Mouse (Mus musculus) heart, embryonic 15.5 days (tissue): ENCODE results near the gene Antxr1. TPM values are rescaled to one million over a fixed set of nuclear protein-coding genes. Genes with fewer than 3 reads are reported as not detected.

ENCODE experiments used
- ATAC-seq: fragments of 200-750 bp; cut with Nextera tagmentation; replicated peaks from 2 replicates; pipeline ENCODE4 v1.8.0; 2017; ENCODE audit warnings: low read depth, moderate TSS enrichment; ENCODE audit not compliant: insufficient number of reproducible peaks, insufficient read depth, low FRiP score
- H3K27ac ChIP-seq: fragments of 300-500 bp; sonication (generic); 2 replicates; pipeline ENCODE4 v1.5.1; 2015; ENCODE audit warnings: mild to moderate bottlenecking, inconsistent platforms
- H3K27me3 ChIP-seq: fragments of 300-500 bp; sonication (generic); 2 replicates; pipeline ENCODE4 v1.6.1; 2015; ENCODE audit warnings: inconsistent platforms
- H3K36me3 ChIP-seq: fragments of 300-500 bp; sonication (generic); 2 replicates; pipeline ENCODE4 v1.6.1; 2015; ENCODE audit warnings: mild to moderate bottlenecking, inconsistent platforms
- H3K4me1 ChIP-seq: fragments of 300-500 bp; sonication (generic); replicated peaks from 2 replicates; pipeline ENCODE4 v1.6.1; 2015; ENCODE audit warnings: inconsistent platforms
- H3K4me2 ChIP-seq: fragments of 300-500 bp; sonication (generic); 2 replicates; pipeline ENCODE4 v1.6.1; 2015; ENCODE audit warnings: inconsistent platforms, mild to moderate bottlenecking, moderate library complexity
- H3K4me3 ChIP-seq: fragments of 300-500 bp; sonication (generic); 2 replicates; pipeline ENCODE4 v1.5.1; 2015; ENCODE audit warnings: mild to moderate bottlenecking, inconsistent platforms
- H3K9ac ChIP-seq: fragments of 300-500 bp; sonication (generic); 2 replicates; pipeline ENCODE4 v1.6.1; 2015; ENCODE audit warnings: mild to moderate bottlenecking, inconsistent platforms
- H3K9me3 ChIP-seq: fragments of 300-500 bp; sonication (generic); replicated peaks from 2 replicates; pipeline ENCODE4 v1.6.1; 2016; ENCODE audit warnings: inconsistent platforms
- WGBS: fragments of 180-500 bp; shearing (Covaris S2); methylation state at CpG from one replicate; pipeline ENCODE4 v1.1.7; 2015; ENCODE audit warnings: mixed read lengths; 5-methylcytosine and 5-hydroxymethylcytosine counted together
- polyA plus RNA-seq: library from polyadenylated mRNA; unstranded; fragments of >200 nt; fragmentation: Nextera tagmentation; extraction: Ambion mirVana; gene quantifications from 2 replicates; pipeline ENCODE4 v1.2.1, GENCODE M21; 2015

The Antxr1 gene
- polyA plus RNA-seq, 1 experiment from 2014 or later = 5.0 TPM

DNA sequence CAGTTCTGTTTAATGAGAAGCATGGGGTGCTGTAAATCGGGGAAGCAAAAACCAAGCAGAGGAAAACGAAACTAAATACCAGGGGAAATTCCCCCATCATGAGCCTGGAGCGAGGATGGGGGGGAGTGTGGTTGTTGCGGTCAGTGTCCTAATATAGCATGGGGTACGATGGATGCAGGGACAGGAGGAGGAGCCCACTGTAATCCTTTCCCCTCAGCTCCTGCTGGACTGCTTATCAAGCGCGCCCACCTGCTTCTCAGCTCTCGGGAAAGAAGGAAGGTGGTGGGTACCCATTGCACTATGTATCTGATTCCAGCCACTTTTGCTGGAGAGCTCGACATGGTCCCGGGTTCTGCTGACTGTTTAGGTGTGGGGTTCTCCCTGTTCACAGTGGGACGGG is 151.6 kb downstream of the Antxr1 start:
- 52% methylated on average over 11 of the region's 11 CpGs for WGBS
- H3K9ac ChIP-seq = no peak overlapping the region
- 0 out of 2 replicates have a peak, but pooled peaks have one; percentile 39 for ATAC-seq
- H3K4me3 ChIP-seq = no peak overlapping the region
- H3K27me3 ChIP-seq = no peaks in the 10 kb centered on the region
- H3K9me3 ChIP-seq = no peaks in the 10 kb centered on the region
- no peaks in the 10 kb centered on the region; the same call in 1 of the 2 replicates for H3K36me3 ChIP-seq
- H3K27ac ChIP-seq = peak overlapping the region; percentile 88
- H3K4me1 ChIP-seq = peaks cover 40% of the 10 kb centered on the region
- H3K4me2 ChIP-seq = peak overlapping the region; percentile 24

GRCm38 (mm10) chr6:87183159-87183558 is 152.5 kb downstream of the Antxr1 start:
- WGBS = 40% methylated on average over 8 of the region's 8 CpGs
- Histone ChIP-seq H3K27ac (peak overlapping the region; percentile 88), H3K36me3 (no peaks in the 10 kb centered on the region; the same call in 1 of the 2 replicates), H3K27me3 (no peaks in the 10 kb centered on the region), H3K4me1 (peaks cover 40% of the 10 kb centered on the region), H3K9me3 (no peaks in the 10 kb centered on the region), H3K9ac (no peak overlapping the region), H3K4me2 (no peak overlapping the region), H3K4me3 (no peak overlapping the region)
- ATAC-seq = peak; percentile 67

DNA sequence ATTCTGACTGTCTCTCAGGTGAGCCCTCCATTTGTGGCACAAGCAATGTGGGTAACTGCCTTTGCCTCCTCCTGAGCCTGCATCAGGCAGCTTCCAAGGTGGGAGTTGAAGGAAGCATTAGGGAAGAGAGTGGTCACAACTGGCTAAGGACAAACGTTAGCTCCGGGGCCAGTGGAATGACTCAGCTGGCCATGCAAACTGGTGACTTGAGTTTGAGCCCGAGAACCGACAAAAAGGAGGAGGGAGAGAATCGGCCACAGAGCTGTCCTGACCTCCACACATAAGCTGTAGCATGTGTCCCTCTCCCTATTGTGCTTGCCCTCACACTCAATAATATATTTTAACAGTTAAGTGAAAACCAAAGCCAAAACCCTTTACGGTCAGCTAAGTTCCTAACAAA is 152.9 kb downstream of the Antxr1 start:
- Histone ChIP-seq H3K27me3 (no peaks in the 10 kb centered on the region), H3K36me3 (no peaks in the 10 kb centered on the region; the same call in 1 of the 2 replicates), H3K9ac (no peak overlapping the region), H3K4me1 (peaks cover 38% of the 10 kb centered on the region), H3K27ac (peak overlapping the region; percentile 88), H3K4me2 (no peak overlapping the region), H3K9me3 (no peaks in the 10 kb centered on the region), H3K4me3 (no peak overlapping the region)
- WGBS = 72% methylated on average over 6 of the region's 6 CpGs
- no peak for ATAC-seq

- Histone ChIP-seq H3K9ac (no peak overlapping the region), H3K4me3 (no peak overlapping the region), H3K4me2 (no peak overlapping the region), H3K27ac (no peak overlapping the region), H3K4me1 (no peaks in the 10 kb centered on the region), H3K9me3 (no peaks in the 10 kb centered on the region), H3K27me3 (peaks cover 5% of the 10 kb centered on the region; the same call in 1 of the 2 replicates), H3K36me3 (no peaks in the 10 kb centered on the region)
- ATAC-seq = no peak
- WGBS = 79% methylated on average over 3 of the region's 3 CpGs
Measured at GRCm38 (mm10) chr6:87171461-87171860, 164.2 kb downstream of the Antxr1 start.

DNA sequence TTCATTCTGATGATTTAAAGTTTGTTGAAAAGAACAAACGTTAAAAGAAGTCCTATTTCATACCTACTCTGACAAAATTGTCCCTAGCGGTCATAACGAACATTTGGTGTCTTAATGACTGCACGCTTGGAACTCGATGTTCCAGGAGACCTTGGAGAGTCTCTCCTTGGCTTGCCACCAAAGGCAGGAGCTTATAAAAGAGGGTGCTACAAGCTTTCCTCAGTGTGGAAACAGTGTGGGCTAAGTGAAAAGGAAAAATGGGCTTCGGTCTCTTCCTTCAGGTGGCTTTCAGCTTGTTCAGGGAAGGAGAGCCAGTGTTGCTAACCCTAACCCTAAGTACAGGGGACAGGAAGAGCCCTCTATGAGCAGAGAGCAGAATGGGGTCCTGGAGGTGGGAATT is 164.7 kb downstream of the Antxr1 start:
- ATAC-seq = no peak
- H3K9me3 ChIP-seq = no peaks in the 10 kb centered on the region
- H3K27ac ChIP-seq = no peak overlapping the region
- 86% methylated on average over 6 of the region's 6 CpGs for WGBS
- no peak overlapping the region for H3K4me3 ChIP-seq
- peaks cover 5% of the 10 kb centered on the region; the same call in 1 of the 2 replicates for H3K27me3 ChIP-seq
- no peaks in the 10 kb centered on the region for H3K36me3 ChIP-seq
- 0 out of 2 replicates have a peak, but pooled peaks cover 4% of the 10 kb centered on the region for H3K4me1 ChIP-seq
- no peak overlapping the region for H3K4me2 ChIP-seq
- no peak overlapping the region for H3K9ac ChIP-seq

DNA sequence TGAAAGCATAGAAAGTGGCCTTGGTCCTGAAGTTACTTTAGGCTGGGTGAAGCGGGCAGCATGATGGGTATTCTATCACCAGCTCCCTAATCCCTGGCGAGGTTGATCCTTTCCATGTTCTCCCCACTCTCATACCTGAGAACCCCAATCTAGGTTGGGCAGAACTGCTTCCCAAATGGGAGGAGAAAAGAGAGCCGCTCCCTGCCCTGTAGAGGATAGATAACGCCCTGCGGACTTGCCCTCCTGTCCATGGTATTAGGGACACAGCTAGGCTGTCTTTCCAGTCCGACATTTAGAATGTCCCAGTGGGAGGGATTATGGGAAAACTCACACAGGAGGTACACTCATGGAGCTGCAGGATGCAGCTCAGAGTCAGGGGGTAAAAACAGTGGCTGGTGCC is 165.3 kb downstream of the Antxr1 start:
- H3K36me3 ChIP-seq = no peaks in the 10 kb centered on the region
- no peak overlapping the region for H3K4me2 ChIP-seq
- H3K4me3 ChIP-seq = no peak overlapping the region
- WGBS = 73% methylated on average over 6 of the region's 6 CpGs
- 0 out of 2 replicates have a peak, but pooled peaks cover 4% of the 10 kb centered on the region for H3K4me1 ChIP-seq
- no peak for ATAC-seq
- no peaks in the 10 kb centered on the region for H3K9me3 ChIP-seq
- H3K27me3 ChIP-seq = peaks cover 5% of the 10 kb centered on the region; the same call in 1 of the 2 replicates
- H3K27ac ChIP-seq = no peak overlapping the region
- no peak overlapping the region for H3K9ac ChIP-seq

GRCm38 (mm10) chr6:87168021-87168420 is 167.6 kb downstream of the Antxr1 start:
- Histone ChIP-seq H3K36me3 (no peaks in the 10 kb centered on the region), H3K27ac (no peak overlapping the region), H3K4me1 (0 out of 2 replicates have a peak, but pooled peaks cover 4% of the 10 kb centered on the region), H3K9me3 (no peaks in the 10 kb centered on the region), H3K4me2 (no peak overlapping the region), H3K9ac (no peak overlapping the region), H3K27me3 (peaks cover 5% of the 10 kb centered on the region; the same call in 1 of the 2 replicates), H3K4me3 (no peak overlapping the region)
- 85% methylated on average over 9 of the region's 9 CpGs for WGBS
- ATAC-seq = no peak

DNA sequence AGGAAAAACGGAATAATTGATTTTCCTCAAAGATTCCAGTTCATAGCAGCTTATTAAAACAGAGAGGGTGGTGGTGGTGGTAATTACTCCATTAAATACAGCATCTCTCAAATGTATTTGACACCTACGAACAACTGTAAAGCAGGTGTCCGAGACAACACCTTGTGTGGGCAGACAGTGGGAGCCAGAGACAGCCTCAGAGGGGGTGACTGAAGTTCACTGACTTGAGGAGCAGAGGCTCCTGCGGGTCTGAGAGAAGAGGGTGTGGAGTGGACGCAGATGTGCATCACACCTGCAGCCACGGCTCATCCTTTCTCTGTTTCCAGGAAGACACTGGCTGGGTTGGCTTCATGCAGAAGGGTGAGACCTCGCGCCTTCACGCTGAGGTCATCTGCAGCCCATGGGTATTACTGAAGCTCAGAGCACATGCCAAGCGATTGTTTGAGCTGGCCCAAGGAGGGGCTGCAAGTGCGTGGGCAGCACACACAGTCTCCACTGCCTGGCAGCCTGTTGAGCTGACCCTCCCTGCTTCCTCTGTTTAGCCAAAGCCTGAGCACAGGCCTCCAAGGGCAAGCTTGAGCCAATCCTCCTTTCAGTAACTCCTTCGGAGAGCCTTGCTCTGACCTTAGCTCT is 168.8 kb downstream of the Antxr1 start:
- Histone ChIP-seq H3K9me3 (no peaks in the 10 kb centered on the region), H3K4me3 (no peak overlapping the region), H3K4me1 (0 out of 2 replicates have a peak, but pooled peaks cover 6% of the 10 kb centered on the region), H3K4me2 (no peak overlapping the region), H3K27me3 (peaks cover 5% of the 10 kb centered on the region; the same call in 1 of the 2 replicates), H3K9ac (no peak overlapping the region), H3K36me3 (no peaks in the 10 kb centered on the region), H3K27ac (no peak overlapping the region)
- 75% methylated on average over 12 of the region's 12 CpGs for WGBS
- no peak for ATAC-seq

GRCm38 (mm10) chr6:87165536-87166311 is 169.9 kb downstream of the Antxr1 start:
- Histone ChIP-seq H3K9me3 (no peaks in the 10 kb centered on the region), H3K36me3 (no peaks in the 10 kb centered on the region), H3K4me3 (no peak overlapping the region), H3K4me1 (peaks cover 6% of the 10 kb centered on the region; the same call in 1 of the 2 replicates), H3K9ac (no peak overlapping the region), H3K27me3 (peaks cover 5% of the 10 kb centered on the region; the same call in 1 of the 2 replicates), H3K4me2 (no peak overlapping the region), H3K27ac (no peak overlapping the region)
- no peak for ATAC-seq
- 67% methylated on average over 8 of the region's 8 CpGs for WGBS

DNA sequence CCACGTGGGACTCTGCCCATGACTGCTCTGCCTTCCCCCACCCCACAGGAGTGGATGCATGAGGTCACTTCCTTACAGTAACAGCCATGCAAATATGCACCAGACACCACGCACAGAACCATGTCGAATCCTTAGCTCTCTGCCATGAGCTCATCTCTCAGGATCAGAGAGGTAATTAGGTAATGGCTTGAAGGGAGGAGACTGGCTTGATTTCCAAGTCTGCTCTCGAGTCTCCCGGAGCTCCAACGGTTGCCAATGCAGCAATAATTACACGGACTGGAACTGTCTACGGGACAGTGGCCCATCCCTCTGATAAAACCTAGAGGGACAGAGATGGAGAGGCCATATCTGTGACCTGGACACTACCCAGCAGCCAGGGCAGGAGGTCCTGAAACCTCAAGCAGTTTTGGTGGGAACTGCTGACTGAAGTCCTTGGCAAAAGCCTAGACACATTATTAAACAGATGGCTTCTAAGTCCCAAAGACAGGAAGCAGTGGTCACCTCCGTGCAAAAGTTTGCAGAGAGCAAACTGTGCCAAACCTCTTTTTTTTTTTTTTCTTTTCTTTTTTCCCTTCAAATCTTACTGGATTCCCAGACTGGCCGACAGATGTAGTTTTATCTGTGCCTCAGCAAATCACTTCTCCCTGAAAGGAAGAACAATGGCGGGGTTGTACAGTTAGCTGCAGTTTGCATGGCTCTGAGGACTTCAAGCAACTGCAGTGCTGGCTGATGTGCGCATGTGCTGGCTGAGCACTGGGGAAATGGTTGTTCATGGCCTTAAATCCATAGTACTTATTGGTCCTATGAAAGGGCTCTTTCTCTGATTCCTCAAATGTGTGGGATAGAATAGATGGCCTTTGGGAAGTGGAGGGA is 174.0 kb downstream of the Antxr1 start:
- H3K4me3 ChIP-seq = no peak overlapping the region
- WGBS = 49% methylated on average over 12 of the region's 12 CpGs
- no peak overlapping the region for H3K9ac ChIP-seq
- H3K4me2 ChIP-seq = no peak overlapping the region
- H3K9me3 ChIP-seq = no peaks in the 10 kb centered on the region
- ATAC-seq = peak; percentile 66
- peaks cover 6% of the 10 kb centered on the region; the same call in 1 of the 2 replicates for H3K4me1 ChIP-seq
- H3K27ac ChIP-seq = peak overlapping the region; percentile 57
- H3K27me3 ChIP-seq = no peaks in the 10 kb centered on the region
- H3K36me3 ChIP-seq = no peaks in the 10 kb centered on the region

- no peak for ATAC-seq
- 84% methylated on average over 5 of the region's 5 CpGs for WGBS
Measured at GRCm38 (mm10) chr6:87160196-87160595, 175.4 kb downstream of the Antxr1 start.

More at GRCm38 (mm10) chr6:87160196-87160595, 175.4 kb downstream of the Antxr1 start:
- H3K36me3 ChIP-seq = no peaks in the 10 kb centered on the region
- no peak overlapping the region for H3K4me2 ChIP-seq
- H3K9ac ChIP-seq = no peak overlapping the region
- H3K4me1 ChIP-seq = peaks cover 2% of the 10 kb centered on the region; the same call in 1 of the 2 replicates
- no peak overlapping the region for H3K4me3 ChIP-seq
- no peak overlapping the region for H3K27ac ChIP-seq
- no peaks in the 10 kb centered on the region for H3K9me3 ChIP-seq
- no peaks in the 10 kb centered on the region for H3K27me3 ChIP-seq
